Mouse (Mus musculus) hindbrain, embryonic 11.5 days (tissue): ENCODE data around the gene Acsf3. TPM values are rescaled to one million over a fixed set of nuclear protein-coding genes. Genes with fewer than 3 reads are reported as not detected.

Experiments used
- ATAC-seq: fragments of 200-750 bp; cut with Nextera tagmentation; 2 replicates; pipeline ENCODE4 v1.8.0; 2017; ENCODE audit warnings: mild to moderate bottlenecking, moderate TSS enrichment, moderate library complexity; ENCODE audit not compliant: low FRiP score
- DNase-seq: peaks from one replicate; pipeline ENCODE4 v3.0.0-alpha.2; 2015; ENCODE audit warnings: low spot score
- H3K27ac ChIP-seq: fragments of 300-500 bp; sonication (generic); 2 replicates; pipeline ENCODE4 v1.5.1; 2014; ENCODE audit warnings: mild to moderate bottlenecking, low read depth, low read length
- H3K27me3 ChIP-seq: fragments of 300-500 bp; sonication (generic); 2 replicates; pipeline ENCODE4 v1.6.1; 2014; ENCODE audit warnings: mild to moderate bottlenecking, low read length, moderate library complexity, mixed read lengths; ENCODE audit not compliant: control insufficient read depth, insufficient read depth
- H3K36me3 ChIP-seq: fragments of 300-500 bp; sonication (generic); 2 replicates; pipeline ENCODE4 v1.6.1; 2014; ENCODE audit warnings: mild to moderate bottlenecking, low read length, moderate library complexity, mixed read lengths; ENCODE audit not compliant: control insufficient read depth, insufficient read depth
- H3K4me1 ChIP-seq: fragments of 300-500 bp; sonication (generic); replicated peaks from 2 replicates; pipeline ENCODE4 v1.6.1; 2014; ENCODE audit warnings: low read length, mixed read lengths; ENCODE audit not compliant: control insufficient read depth, insufficient read depth
- H3K4me2 ChIP-seq: fragments of 300-500 bp; sonication (generic); replicated peaks from 2 replicates; pipeline ENCODE4 v1.6.1; 2014; ENCODE audit warnings: mild to moderate bottlenecking, low read depth, low read length
- H3K4me3 ChIP-seq: fragments of 300-500 bp; sonication (generic); 2 replicates; pipeline ENCODE4 v1.5.1; 2014; ENCODE audit warnings: low read depth, low read length
- H3K9ac ChIP-seq: fragments of 300-500 bp; sonication (generic); 2 replicates; pipeline ENCODE4 v1.6.1; 2014; ENCODE audit warnings: low read depth, low read length
- H3K9me3 ChIP-seq: fragments of 300-500 bp; sonication (generic); 2 replicates; pipeline ENCODE4 v1.6.1; 2016; ENCODE audit warnings: low read length; ENCODE audit not compliant: control insufficient read depth
- WGBS: fragments of 180-500 bp; shearing (Covaris S2); extraction: QIAGEN DNeasy Blood & Tissue Kit; methylation state at CpG from one replicate; pipeline ENCODE4 v1.1.7; 2014; 5-methylcytosine and 5-hydroxymethylcytosine counted together
- polyA plus RNA-seq: library from polyadenylated mRNA; unstranded; fragments of >200 nt; fragmentation: Nextera tagmentation; extraction: Ambion mirVana; gene quantifications from 2 replicates; pipeline ENCODE4 v1.2.1, GENCODE M21; 2014

Acsf3 gene
- polyA plus RNA-seq, 1 experiment from 2014 or later, result 11.5 TPM

DNA sequence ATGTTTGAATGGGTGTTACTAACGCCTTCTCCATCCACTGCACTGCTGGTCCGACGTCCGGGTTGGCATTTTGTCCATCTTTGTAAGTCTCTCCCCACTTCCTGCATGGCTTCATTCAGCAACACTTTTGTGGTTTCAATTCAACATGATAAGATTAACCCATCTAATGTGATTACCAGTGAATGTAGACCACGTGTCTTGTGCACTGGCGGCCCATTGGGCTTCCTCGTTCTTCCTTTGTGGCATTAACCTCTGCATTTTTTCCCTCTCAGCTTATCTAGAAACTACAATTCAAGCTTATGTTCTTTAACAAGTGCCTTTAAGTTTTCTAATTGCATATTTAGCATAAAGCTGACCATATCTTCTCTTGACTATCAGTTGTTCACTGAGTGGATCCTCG is 50.1 kb downstream of the Acsf3 start:
- no peak overlapping the region for H3K4me2 ChIP-seq
- H3K36me3 ChIP-seq, result no peaks in the 10 kb centered on the region
- no peak for ATAC-seq
- H3K9me3 ChIP-seq, result no peaks in the 10 kb centered on the region
- H3K9ac ChIP-seq, result no peak overlapping the region
- H3K4me1 ChIP-seq, result peaks cover 5% of the 10 kb centered on the region; the same call in 1 of the 2 replicates
- 83% methylated on average over 8 of the region's 8 CpGs for WGBS
- no peak overlapping the region for H3K27ac ChIP-seq
- H3K4me3 ChIP-seq, result no peak overlapping the region
- no peaks in the 10 kb centered on the region for H3K27me3 ChIP-seq
- DNase-seq, result no peak

DNA sequence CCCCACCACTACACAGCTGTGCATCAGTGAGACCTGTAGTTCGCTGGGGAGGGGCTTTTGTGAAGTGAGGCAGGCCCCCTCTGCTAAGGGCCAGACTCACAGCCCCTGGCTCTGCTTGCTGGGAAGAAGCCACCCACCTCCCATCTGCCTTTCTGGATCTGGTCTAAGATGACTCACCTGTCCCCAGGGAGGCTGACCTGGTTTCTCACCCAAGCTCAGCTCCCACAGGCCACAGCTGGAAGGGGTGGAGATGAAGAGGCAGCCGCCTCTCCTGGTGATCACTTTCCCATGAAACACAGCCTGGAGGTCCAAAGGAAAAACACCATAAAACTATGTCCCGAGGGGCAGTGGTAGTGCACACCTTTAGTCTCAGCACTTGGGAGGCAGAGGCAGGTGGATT is 54.1 kb downstream of the Acsf3 start:
- 81% methylated on average over 3 of the region's 3 CpGs for WGBS
- peaks cover 5% of the 10 kb centered on the region; the same call in 1 of the 2 replicates for H3K4me1 ChIP-seq
- no peak overlapping the region for H3K27ac ChIP-seq
- DNase-seq (no peak), ATAC-seq (no peak)
- no peak overlapping the region for H3K4me3 ChIP-seq
- no peaks in the 10 kb centered on the region for H3K36me3 ChIP-seq
- no peaks in the 10 kb centered on the region for H3K27me3 ChIP-seq
- H3K9me3 ChIP-seq, result no peaks in the 10 kb centered on the region
- no peak overlapping the region for H3K4me2 ChIP-seq
- H3K9ac ChIP-seq, result no peak overlapping the region

DNA sequence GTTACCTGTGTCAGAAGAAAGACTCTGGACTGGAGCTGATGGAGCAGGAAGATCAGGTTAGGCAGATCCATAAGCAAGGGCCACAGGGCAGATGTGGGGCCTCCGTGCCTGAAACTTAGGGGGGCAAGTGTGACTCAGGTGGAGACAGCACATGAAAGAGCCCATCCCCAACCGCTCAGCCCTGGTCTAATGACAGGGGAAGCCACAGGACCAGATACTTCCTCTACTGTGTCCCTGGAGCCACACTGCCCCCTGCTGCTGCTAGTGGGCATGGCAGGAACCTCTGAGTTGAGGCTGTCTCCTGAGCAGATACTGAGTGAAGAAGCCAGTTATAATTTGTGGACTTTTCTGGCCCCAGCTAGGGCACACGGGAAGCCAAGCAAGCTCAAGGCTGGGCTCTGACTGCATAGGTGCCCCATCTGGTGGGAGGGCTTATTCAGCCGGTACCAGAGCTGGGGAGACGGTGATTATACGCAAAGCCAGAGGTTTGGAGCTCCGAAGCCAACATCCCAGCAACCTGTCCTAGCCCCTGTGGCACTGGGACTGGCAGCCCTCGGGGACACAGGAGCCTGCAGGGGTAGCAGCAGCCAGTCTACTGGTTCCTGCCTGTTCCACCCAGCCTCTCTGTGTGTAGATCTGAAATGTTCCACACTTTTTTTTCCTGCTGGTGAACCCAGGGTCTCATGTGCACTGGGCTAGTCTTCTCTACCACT is 55.2 kb downstream of the Acsf3 start:
- Histone ChIP-seq H3K9me3 (no peaks in the 10 kb centered on the region), H3K27me3 (no peaks in the 10 kb centered on the region), H3K4me1 (peaks cover 5% of the 10 kb centered on the region; the same call in 1 of the 2 replicates), H3K27ac (no peak overlapping the region), H3K4me2 (no peak overlapping the region), H3K9ac (no peak overlapping the region), H3K36me3 (no peaks in the 10 kb centered on the region), H3K4me3 (no peak overlapping the region)
- 45% methylated on average over 8 of the region's 8 CpGs for WGBS
- ATAC-seq (peak; percentile 75), DNase-seq (peak; percentile 95)

DNA sequence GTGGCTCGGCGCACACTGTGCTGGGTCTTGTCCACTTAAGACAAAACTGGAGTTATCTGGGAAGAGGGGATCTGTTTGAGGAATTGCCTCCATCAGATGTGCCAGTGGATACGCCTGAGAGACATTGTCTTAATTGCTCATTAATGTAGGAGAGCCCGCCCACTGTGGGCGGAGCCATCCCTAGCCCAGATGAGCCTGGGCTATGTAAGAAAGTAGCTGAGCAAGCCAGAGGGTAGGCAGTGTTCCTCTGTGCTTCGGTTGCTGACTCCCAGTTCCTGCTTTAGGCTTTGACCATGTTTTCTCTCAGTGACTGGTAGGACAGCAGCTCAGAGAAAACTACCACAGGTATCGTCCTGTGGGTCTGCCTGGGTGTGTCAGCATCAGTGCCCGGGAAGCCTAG is 59.1 kb downstream of the Acsf3 start:
- Histone ChIP-seq H3K4me1 (no peaks in the 10 kb centered on the region), H3K36me3 (no peaks in the 10 kb centered on the region), H3K9me3 (no peaks in the 10 kb centered on the region), H3K4me3 (no peak overlapping the region), H3K9ac (no peak overlapping the region), H3K27me3 (no peaks in the 10 kb centered on the region), H3K4me2 (no peak overlapping the region), H3K27ac (no peak overlapping the region)
- 88% methylated on average over 8 of the region's 8 CpGs for WGBS
- ATAC-seq, result no peak
- no peak for DNase-seq

DNA sequence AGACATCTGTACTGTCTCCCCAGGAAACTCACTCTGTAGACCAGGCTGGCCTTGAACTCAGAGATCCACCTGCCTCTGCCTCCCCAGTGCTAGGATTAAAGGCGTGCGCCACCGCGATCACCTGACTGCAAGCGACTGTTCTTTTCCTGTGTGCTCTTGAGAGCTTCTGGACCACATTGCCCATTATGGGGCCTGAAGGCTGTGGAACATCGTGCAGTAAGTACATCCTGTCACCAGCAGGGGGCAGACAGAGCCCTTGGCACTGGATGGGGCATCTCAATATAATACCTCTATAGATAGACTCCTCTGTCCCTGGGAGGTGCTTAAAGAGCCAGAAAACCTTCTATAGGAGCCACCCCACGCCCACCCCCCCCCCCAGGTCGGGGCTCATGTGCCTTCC is 59.7 kb downstream of the Acsf3 start:
- Histone ChIP-seq H3K9ac (no peak overlapping the region), H3K27me3 (no peaks in the 10 kb centered on the region), H3K4me2 (no peak overlapping the region), H3K4me3 (no peak overlapping the region), H3K36me3 (no peaks in the 10 kb centered on the region), H3K27ac (no peak overlapping the region), H3K9me3 (no peaks in the 10 kb centered on the region), H3K4me1 (no peaks in the 10 kb centered on the region)
- 29% methylated on average over 8 of the region's 8 CpGs for WGBS
- ATAC-seq, result peak; percentile 49; the same call in 1 of the 2 replicates
- peak; percentile 87 for DNase-seq

DNA sequence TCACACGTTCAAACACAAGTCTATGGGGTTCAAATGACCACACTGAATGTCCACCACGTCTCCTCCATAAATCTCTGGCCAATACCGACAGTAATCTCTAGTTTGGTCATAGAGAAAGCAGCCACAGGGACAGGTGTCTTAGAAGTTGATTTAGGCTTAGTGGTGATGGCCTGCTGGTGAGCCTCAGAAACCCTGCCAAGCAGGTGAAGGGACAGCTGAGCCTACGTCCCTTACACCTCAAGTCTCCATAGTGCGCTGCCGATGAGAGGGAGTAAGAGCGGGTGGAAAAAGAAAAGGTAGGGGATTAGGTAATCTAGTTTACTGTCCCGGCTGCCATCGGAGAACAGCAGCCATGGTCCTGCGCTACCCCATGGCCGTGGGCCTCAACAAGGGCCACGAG is 60.9 kb downstream of the Acsf3 start:
- Histone ChIP-seq H3K4me3 (no peak overlapping the region), H3K4me2 (no peak overlapping the region), H3K27me3 (no peaks in the 10 kb centered on the region), H3K9ac (no peak overlapping the region), H3K4me1 (no peaks in the 10 kb centered on the region), H3K9me3 (no peaks in the 10 kb centered on the region), H3K36me3 (no peaks in the 10 kb centered on the region), H3K27ac (no peak overlapping the region)
- WGBS, result 87% methylated on average over 12 of the region's 12 CpGs
- ATAC-seq (no peak), DNase-seq (no peak)

DNA sequence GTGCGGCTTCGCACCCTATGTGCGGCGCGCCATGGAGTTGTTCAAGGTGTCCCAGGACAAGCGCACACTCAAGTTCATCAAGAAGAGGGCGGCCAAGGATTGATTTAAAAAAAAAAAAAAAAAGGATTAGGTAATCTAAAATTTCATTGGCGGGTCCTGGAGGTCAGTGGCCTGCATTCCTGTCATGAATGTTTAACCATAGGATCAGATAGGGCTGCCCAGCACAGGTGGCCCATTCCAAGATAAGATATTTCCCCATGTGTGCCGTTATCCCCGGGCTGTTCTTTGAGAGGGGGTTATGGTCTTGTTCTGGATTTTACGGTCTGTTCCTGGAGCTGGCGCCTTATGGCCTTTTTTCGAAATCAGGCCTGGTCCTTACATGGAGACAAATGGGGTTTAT is 61.4 kb downstream of the Acsf3 start:
- Histone ChIP-seq H3K27ac (no peak overlapping the region), H3K27me3 (no peaks in the 10 kb centered on the region), H3K4me3 (no peak overlapping the region), H3K9me3 (no peaks in the 10 kb centered on the region), H3K4me2 (no peak overlapping the region), H3K36me3 (no peaks in the 10 kb centered on the region), H3K4me1 (no peaks in the 10 kb centered on the region), H3K9ac (no peak overlapping the region)
- WGBS, result 92% methylated on average over 13 of the region's 13 CpGs
- DNase-seq (no peak), ATAC-seq (no peak)

DNA sequence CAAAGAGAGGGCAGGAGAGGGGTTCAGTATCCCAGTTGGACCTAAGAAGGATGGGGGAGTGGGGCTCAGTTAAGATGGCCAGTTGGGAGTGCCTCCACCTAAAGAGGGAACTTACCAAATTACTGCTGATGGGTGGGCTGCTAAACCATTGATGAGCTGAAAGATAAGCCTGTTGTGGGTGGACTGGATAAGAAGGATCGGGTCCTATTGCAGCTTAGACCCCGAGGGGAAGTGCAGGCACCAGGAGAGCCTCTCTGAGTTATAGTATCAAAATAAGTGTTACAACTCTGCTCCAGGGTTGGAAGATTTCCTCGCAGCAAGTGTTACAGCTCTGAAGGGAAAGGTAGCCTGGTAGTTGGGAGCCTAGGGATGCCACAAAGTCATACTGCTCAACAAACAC is 68.9 kb downstream of the Acsf3 start:
- H3K4me2 ChIP-seq, result no peak overlapping the region
- no peaks in the 10 kb centered on the region for H3K36me3 ChIP-seq
- H3K4me1 ChIP-seq, result no peaks in the 10 kb centered on the region
- no peak overlapping the region for H3K4me3 ChIP-seq
- 69% methylated on average over 3 of the region's 3 CpGs for WGBS
- H3K27ac ChIP-seq, result no peak overlapping the region
- DNase-seq (no peak), ATAC-seq (no peak)
- H3K9me3 ChIP-seq, result no peaks in the 10 kb centered on the region
- H3K27me3 ChIP-seq, result no peaks in the 10 kb centered on the region
- H3K9ac ChIP-seq, result no peak overlapping the region

DNA sequence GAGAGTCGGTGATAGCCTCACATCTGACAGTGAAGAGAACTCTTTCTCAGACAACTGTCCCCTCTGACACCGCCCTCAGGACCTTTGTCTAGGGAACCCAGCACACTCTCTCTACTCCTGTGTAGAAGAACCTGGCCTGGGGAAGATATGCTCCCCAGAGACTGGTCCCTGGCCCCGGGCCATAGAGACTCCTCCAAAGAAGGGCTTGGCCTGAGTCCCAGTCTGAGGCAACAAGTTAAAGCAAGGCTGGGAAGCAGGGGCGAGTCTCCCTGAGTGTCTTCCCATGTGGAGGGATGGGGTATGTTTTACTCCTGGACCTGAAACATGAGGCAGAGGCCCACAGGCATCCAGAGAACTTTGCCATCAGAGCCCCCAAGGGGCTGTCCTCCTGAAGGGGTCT is 70.4 kb downstream of the Acsf3 start:
- H3K9ac ChIP-seq, result no peak overlapping the region
- no peaks in the 10 kb centered on the region for H3K4me1 ChIP-seq
- no peaks in the 10 kb centered on the region for H3K36me3 ChIP-seq
- no peak overlapping the region for H3K4me3 ChIP-seq
- H3K27me3 ChIP-seq, result no peaks in the 10 kb centered on the region
- no peaks in the 10 kb centered on the region for H3K9me3 ChIP-seq
- H3K4me2 ChIP-seq, result no peak overlapping the region
- DNase-seq, result no peak
- ATAC-seq, result no peak
- 80% methylated on average over 4 of the region's 4 CpGs for WGBS
- H3K27ac ChIP-seq, result no peak overlapping the region
